Mouse (Mus musculus) lung, embryonic 14.5 days (tissue): ENCODE measurements around the gene Smyd3. TPM values are rescaled to one million over a fixed set of nuclear protein-coding genes. Genes with fewer than 3 reads are reported as not detected.

ENCODE experiments used
- ATAC-seq: fragments of 200-750 bp; cut with Nextera tagmentation; 2 replicates; pipeline ENCODE4 v1.8.0; 2017; ENCODE audit warnings: mild to moderate bottlenecking, moderate TSS enrichment, moderate library complexity; ENCODE audit not compliant: insufficient read depth
- DNase-seq: peaks from one replicate; pipeline ENCODE4 v3.0.0-alpha.2; 2015
- H3K27ac ChIP-seq: fragments of 300-500 bp; sonication (generic); 2 replicates; pipeline ENCODE4 v1.5.1; 2014; ENCODE audit warnings: low read depth, mild to moderate bottlenecking, moderate library complexity
- H3K27me3 ChIP-seq: fragments of 300-500 bp; sonication (generic); 2 replicates; pipeline ENCODE4 v1.6.1; 2014; ENCODE audit warnings: low read length, control low read depth; ENCODE audit not compliant: insufficient read depth
- H3K36me3 ChIP-seq: fragments of 300-500 bp; sonication (generic); 2 replicates; pipeline ENCODE4 v1.6.1; 2014; ENCODE audit warnings: control low read depth; ENCODE audit not compliant: insufficient read depth
- H3K4me1 ChIP-seq: fragments of 300-500 bp; sonication (generic); 2 replicates; pipeline ENCODE4 v1.6.1; 2014; ENCODE audit warnings: antibody characterized with exemption, control low read depth; ENCODE audit not compliant: insufficient read depth
- H3K4me2 ChIP-seq: fragments of 300-500 bp; sonication (generic); 2 replicates; pipeline ENCODE4 v1.6.1; 2014; ENCODE audit warnings: mild to moderate bottlenecking
- H3K4me3 ChIP-seq: fragments of 300-500 bp; sonication (generic); 2 replicates; pipeline ENCODE4 v1.5.1; 2014; ENCODE audit warnings: low read depth, low read length
- H3K9ac ChIP-seq: fragments of 300-500 bp; sonication (generic); 2 replicates; pipeline ENCODE4 v1.6.1; 2014
- H3K9me3 ChIP-seq: fragments of 300-500 bp; sonication (generic); 2 replicates; pipeline ENCODE4 v1.6.1; 2016; ENCODE audit warnings: low read depth, low read length, control low read depth
- CTCF ChIP-seq: IDR thresholded peaks from 2 replicates; pipeline ENCODE4 v1.5.1; 2016; ENCODE audit warnings: antibody characterized with exemption, low read depth
- WGBS: fragments of 180-500 bp; shearing (Covaris S2); extraction: QIAGEN DNeasy Blood & Tissue Kit; methylation state at CpG from one replicate; pipeline ENCODE4 v1.1.7; 2014; 5-methylcytosine and 5-hydroxymethylcytosine counted together
- polyA plus RNA-seq: library from polyadenylated mRNA; unstranded; fragments of >200 nt; fragmentation: Nextera tagmentation; extraction: Ambion mirVana; gene quantifications from 2 replicates; pipeline ENCODE4 v1.2.1, GENCODE M21; 2014

Gene Smyd3
- polyA plus RNA-seq, 1 experiment from 2014 or later, result 20.6 TPM

DNA sequence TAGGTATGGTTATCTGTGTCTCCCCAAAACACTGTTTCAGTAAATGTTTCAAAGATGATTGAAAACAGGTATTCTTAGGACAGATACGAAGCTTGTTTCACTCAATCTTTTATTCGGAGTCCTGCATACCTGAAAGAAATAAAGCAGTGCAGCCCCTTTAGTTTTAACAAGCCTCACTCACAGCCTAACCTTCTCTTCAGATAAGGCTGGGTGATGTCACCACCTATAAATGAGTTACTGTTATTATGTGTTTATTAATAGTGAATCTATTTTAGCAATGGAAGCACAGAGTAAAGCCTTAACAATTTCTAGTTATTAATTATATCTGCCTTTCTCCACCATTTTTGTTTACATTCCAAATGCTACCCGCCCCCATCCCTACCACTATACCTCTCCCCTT, 228.1 kb downstream of the Smyd3 start:
- no peaks in the 10 kb centered on the region for H3K36me3 ChIP-seq
- no peak overlapping the region for H3K4me3 ChIP-seq
- H3K4me1 ChIP-seq, result no peaks in the 10 kb centered on the region
- 76% methylated on average over 3 of the region's 3 CpGs for WGBS
- H3K4me2 ChIP-seq, result no peak overlapping the region
- no peak for TF ChIP-seq CTCF
- H3K9me3 ChIP-seq, result no peaks in the 10 kb centered on the region
- no peak for ATAC-seq
- no peak overlapping the region for H3K27ac ChIP-seq
- no peak for DNase-seq
- no peak overlapping the region for H3K9ac ChIP-seq
- no peaks in the 10 kb centered on the region for H3K27me3 ChIP-seq

DNA sequence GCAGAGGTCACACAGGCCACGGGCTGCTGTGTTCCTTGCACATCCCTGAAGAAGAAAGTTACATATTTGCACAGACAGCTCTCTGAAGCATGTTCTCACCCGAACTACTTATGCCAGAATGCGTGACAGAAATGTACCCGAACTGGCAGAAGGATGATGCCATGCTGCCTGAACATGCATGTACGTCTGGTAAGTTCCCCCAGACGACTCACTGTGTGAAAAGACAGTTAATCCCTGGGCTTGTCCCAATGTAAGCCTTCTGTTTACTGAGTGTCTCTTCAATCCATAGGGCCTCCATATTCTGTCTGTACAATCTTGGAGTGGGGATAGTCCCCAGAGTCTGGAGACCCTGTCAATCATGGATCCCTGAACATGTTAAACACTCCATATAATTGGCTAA, 231.1 kb downstream of the Smyd3 start:
- H3K9me3 ChIP-seq, result no peaks in the 10 kb centered on the region
- H3K36me3 ChIP-seq, result no peaks in the 10 kb centered on the region
- H3K27me3 ChIP-seq, result no peaks in the 10 kb centered on the region
- no peak overlapping the region for H3K27ac ChIP-seq
- ATAC-seq, result no peak
- H3K9ac ChIP-seq, result no peak overlapping the region
- TF ChIP-seq CTCF, result no peak
- 83% methylated on average over 6 of the region's 6 CpGs for WGBS
- H3K4me1 ChIP-seq, result no peaks in the 10 kb centered on the region
- H3K4me3 ChIP-seq, result no peak overlapping the region
- no peak overlapping the region for H3K4me2 ChIP-seq
- DNase-seq, result no peak

DNA sequence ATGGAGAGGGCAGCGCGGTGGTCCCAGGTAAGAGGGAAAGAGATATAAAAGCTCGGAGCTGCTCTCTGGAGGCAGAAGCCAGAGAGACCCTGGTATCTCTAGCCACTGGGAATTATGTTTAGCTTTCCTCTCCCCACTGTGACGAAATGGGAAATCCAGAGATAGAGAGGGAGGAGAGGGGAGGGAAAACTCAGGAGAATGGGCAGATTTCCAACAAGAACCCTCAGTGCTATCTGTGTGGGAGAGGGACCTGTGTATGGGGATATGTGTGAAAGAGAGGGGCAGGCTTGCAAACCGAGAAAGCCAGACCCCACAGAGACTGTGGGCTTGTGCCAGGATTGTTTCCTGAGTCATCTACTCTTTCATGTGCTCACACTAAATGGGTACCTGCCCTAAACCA, 235.0 kb downstream of the Smyd3 start:
- TF ChIP-seq CTCF, result no peak
- Histone ChIP-seq H3K36me3 (no peaks in the 10 kb centered on the region), H3K9ac (no peak overlapping the region), H3K4me1 (no peaks in the 10 kb centered on the region), H3K9me3 (no peaks in the 10 kb centered on the region), H3K27me3 (no peaks in the 10 kb centered on the region), H3K27ac (no peak overlapping the region), H3K4me2 (no peak overlapping the region), H3K4me3 (no peak overlapping the region)
- peak; percentile 27 for DNase-seq
- 67% methylated on average over 5 of the region's 5 CpGs for WGBS
- peak; percentile 24; the same call in 1 of the 2 replicates for ATAC-seq

DNA sequence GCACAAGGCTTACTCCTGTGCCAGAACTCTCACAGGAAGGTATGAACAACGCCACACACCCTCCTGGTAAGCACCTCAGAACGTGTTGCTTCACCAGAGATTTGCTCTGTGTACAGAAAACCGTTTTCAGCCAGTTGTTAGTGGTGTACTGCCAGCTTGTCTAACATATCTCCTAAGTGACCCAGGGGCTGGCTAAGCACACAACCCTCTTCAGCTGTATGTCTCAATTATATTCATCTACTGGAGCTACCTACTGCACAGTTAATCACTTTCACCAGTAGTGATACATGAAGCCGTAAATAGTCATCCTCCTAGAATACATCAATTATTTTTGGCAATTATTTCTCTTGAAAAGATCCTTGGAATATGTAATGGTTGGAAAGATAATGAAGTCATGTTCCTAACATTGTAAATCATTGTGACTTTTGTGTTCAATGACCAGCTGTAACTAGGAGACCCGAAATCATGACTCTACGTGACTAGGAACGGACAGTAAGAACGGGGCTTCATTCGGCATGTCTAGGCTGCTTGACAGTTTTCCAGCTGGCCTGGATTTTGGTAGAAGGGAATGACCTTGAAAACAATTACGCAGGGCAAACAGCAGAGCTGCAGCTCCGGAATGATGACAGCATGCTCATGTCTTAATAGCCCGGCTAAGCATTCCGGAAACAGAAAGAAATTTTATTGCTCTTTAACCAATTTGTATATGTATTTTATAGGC, 236.3 kb downstream of the Smyd3 start:
- no peak overlapping the region for H3K4me3 ChIP-seq
- 60% methylated on average over 13 of the region's 13 CpGs for WGBS
- no peaks in the 10 kb centered on the region for H3K27me3 ChIP-seq
- TF ChIP-seq CTCF, result no peak
- H3K4me1 ChIP-seq, result no peaks in the 10 kb centered on the region
- H3K36me3 ChIP-seq, result no peaks in the 10 kb centered on the region
- no peak overlapping the region for H3K27ac ChIP-seq
- DNase-seq (peak; percentile 75), ATAC-seq (peak; percentile 66; the same call in 1 of the 2 replicates)
- no peak overlapping the region for H3K9ac ChIP-seq
- no peaks in the 10 kb centered on the region for H3K9me3 ChIP-seq
- no peak overlapping the region for H3K4me2 ChIP-seq

DNA sequence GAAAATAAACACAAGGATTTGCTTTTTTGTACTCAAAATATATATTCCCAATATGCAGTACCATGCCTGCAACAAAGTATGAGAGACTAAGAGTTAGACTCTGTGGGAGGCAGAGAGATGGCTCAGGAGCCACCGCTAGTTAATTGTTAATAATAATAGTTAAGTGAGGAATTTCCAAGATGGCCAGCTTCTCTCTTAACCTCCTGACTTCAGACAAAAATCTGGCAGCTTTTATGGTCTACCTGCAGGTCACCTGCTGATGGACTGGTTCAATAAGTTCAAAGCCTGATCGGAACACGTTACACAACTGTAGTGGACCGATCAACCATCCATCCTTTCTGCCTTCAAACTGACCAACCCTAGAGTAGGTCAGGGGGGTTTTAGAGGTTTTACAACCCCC, 238.7 kb downstream of the Smyd3 start:
- TF ChIP-seq CTCF, result no peak
- Histone ChIP-seq H3K4me2 (no peak overlapping the region), H3K27me3 (no peaks in the 10 kb centered on the region), H3K9me3 (no peaks in the 10 kb centered on the region), H3K4me1 (no peaks in the 10 kb centered on the region), H3K36me3 (no peaks in the 10 kb centered on the region), H3K4me3 (no peak overlapping the region), H3K9ac (no peak overlapping the region), H3K27ac (no peak overlapping the region)
- DNase-seq (no peak), ATAC-seq (no peak)
- WGBS, result 98% methylated on average over 4 of the region's 4 CpGs

DNA sequence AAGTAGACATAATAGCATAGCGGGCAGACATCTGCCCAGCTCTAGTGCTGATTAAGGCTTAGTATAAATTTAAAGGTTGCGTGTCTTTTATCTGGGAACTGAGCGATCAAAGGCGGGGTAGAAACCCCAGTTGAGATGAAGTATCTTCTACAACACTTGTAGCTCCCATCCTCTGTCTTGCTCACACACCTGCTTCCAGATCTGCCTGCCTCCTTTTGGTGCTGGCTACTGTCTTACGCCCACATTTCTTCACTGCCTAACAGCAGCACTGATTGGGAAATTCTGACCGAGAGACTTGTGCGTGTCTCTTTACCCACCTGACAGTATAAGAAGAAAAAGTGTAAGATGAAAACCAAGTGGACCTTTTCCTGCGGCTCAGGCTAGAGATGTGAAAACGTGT, 240.5 kb downstream of the Smyd3 start:
- no peak for TF ChIP-seq CTCF
- ATAC-seq, result no peak
- no peak overlapping the region for H3K27ac ChIP-seq
- H3K27me3 ChIP-seq, result no peaks in the 10 kb centered on the region
- no peaks in the 10 kb centered on the region for H3K4me1 ChIP-seq
- no peaks in the 10 kb centered on the region for H3K36me3 ChIP-seq
- no peaks in the 10 kb centered on the region for H3K9me3 ChIP-seq
- no peak overlapping the region for H3K4me2 ChIP-seq
- no peak overlapping the region for H3K4me3 ChIP-seq
- WGBS, result 93% methylated on average over 9 of the region's 9 CpGs
- no peak overlapping the region for H3K9ac ChIP-seq
- no peak for DNase-seq

DNA sequence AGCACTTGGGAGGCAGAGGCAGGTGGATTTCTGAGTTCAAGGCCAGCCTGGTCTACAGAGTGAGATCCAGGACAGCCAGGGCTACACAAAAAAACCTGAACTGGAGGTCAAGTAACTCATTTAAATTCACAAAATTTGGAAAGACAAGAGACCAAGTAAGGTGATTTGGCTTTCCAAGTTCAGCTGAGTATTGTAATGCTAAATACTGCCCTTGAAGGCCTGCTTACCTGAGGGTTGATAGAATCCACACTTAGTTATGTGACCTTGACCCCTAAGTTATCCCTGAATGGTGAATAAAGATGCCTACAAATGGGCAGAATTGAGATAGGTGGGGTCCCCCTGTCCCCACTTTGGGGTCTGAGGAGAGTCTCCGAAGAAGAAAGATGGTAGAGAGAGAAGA, 241.0 kb downstream of the Smyd3 start:
- no peak overlapping the region for H3K27ac ChIP-seq
- no peaks in the 10 kb centered on the region for H3K4me1 ChIP-seq
- H3K9ac ChIP-seq, result no peak overlapping the region
- H3K4me2 ChIP-seq, result no peak overlapping the region
- no peak for ATAC-seq
- no peak for DNase-seq
- no peak for TF ChIP-seq CTCF
- H3K36me3 ChIP-seq, result no peaks in the 10 kb centered on the region
- 90% methylated on average over 1 of the region's 1 CpGs for WGBS
- no peak overlapping the region for H3K4me3 ChIP-seq
- no peaks in the 10 kb centered on the region for H3K9me3 ChIP-seq
- no peaks in the 10 kb centered on the region for H3K27me3 ChIP-seq
